Mouse (Mus musculus) adrenal gland, adult 8-10 months (tissue): Measurements from ENCODE around the gene Mtg2. TPM values are rescaled to one million over a fixed set of nuclear protein-coding genes. Genes with fewer than 3 reads are reported as not detected.

Experiments
- total RNA-seq, 4 experiments: library from RNA; stranded (reverse); gene quantifications; 2 replicates each; pipeline ENCODE4 v1.2.4; 2022

Gene Mtg2
- total RNA-seq, 4 experiments from 2014 or later, result 17.3 to 26.1 (median 21.6) TPM

Other genes starting within 250 kb of the Mtg2 start
- 10 to 100 TPM; 16.8 to 22.8 (median 19.6) TPM for gene Taf4, start 93.9 kb upstream of the Mtg2 start, total RNA-seq
- 10 to 100 TPM; 41.8 to 54.8 (median 48.5) TPM for gene Lsm14b, start 45.6 kb upstream of the Mtg2 start, total RNA-seq
- gene Psma7, start 28.2 kb upstream of the Mtg2 start, total RNA-seq, result 100 to 1,000 TPM; 195 to 232 (median 215) TPM
- 10 to 100 TPM in 3 of 4 experiments, 1 to 10 TPM in 1; 9.9 to 14.3 (median 11.7) TPM for gene Ss18l1, start 28.1 kb upstream of the Mtg2 start, total RNA-seq
- gene Hrh3, start 33.9 kb downstream of the Mtg2 start, total RNA-seq, result under 1 TPM; 0.17 to 0.89 (median 0.27) TPM
- gene Osbpl2, start 48.7 kb downstream of the Mtg2 start, total RNA-seq, result 10 to 100 TPM; 41.8 to 61.6 (median 48.6) TPM
- gene Adrm1, start 100.9 kb downstream of the Mtg2 start, total RNA-seq, result 100 to 1,000 TPM; 158 to 178 (median 163) TPM
- 10 to 100 TPM; 27.7 to 97.1 (median 46.8) TPM for gene Lama5, start 155.3 kb downstream of the Mtg2 start, total RNA-seq
- 1,000 to 10,000 TPM in 1 of 4 experiments, 100 to 1,000 TPM in 3; 772 to 1,010 (median 917) TPM for gene Rps21, start 186.8 kb downstream of the Mtg2 start, total RNA-seq
- 10 to 100 TPM; 13.6 to 17.0 (median 15.1) TPM for gene Cables2, start 202.9 kb downstream of the Mtg2 start, total RNA-seq
- not detected for gene Rbbp8nl, start 219.3 kb downstream of the Mtg2 start, total RNA-seq